Mouse (Mus musculus) left cerebral cortex, adult 18-20 months (tissue): Measurements from ENCODE around the gene Ubd. TPM values are rescaled to one million over a fixed set of nuclear protein-coding genes. Genes with fewer than 3 reads are reported as not detected.
"Not testable (repeated sequence)": the region's sequence is repeated elsewhere in the genome, so short reads cannot be mapped to it uniquely, and the experiment has no call there.

Source experiments
- DNase-seq, 2 experiments: peaks; one replicate each; pipeline ENCODE4 v3.0.0; 2021 to 2022; ENCODE audit warnings: low spot score in 2 of 2, mixed read lengths in 1 of 2
- long read RNA-seq, 2 experiments: library from polyadenylated mRNA; stranded (forward); transcript quantifications; one replicate each; pipeline ENCODE4 v2.0.0; 2021
- total RNA-seq, 2 experiments: library from RNA; stranded (reverse); gene quantifications; 2 replicates each; pipeline ENCODE4 v1.2.3; 2021

Gene Ubd
- total RNA-seq: not detected
- long read RNA-seq, experiment 1: 0 reads
- long read RNA-seq, experiment 2: 0 reads

GRCm38 (mm10) chr17:37193656-37194055 is at the start of gene Ubd:
TSS of gene Ubd (plus strand) at chr17:37193892.
- no peak for DNase-seq

DNA sequence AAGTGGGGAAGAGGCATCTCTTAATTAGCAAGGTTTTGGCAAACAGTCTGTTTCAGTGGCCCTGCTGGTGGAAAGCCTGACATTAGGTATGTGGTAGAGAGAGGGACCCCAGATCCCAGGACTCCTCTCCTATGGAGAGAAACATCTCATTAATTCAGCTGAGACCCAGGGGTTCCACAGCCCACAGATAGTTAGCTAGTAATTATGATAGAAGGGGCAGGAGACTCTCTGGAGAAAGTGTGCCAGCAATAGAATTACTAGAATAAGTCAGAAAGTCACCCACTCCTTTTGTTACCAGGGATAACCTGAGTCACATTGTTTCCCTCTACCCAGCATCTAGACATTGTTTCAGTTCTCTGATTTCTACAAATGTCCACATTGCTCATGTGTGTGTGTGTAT is 32.3 kb upstream of the Ubd start, which contains the start of gene Olfr93:
TSS of gene Olfr93 (minus strand) at position 101 of the 400 bp plus-strand sequence.
- no peak for DNase-seq

GRCm38 (mm10) chr17:37185474-37185873 is 8.2 kb upstream of the Ubd start:
- DNase-seq: no peak

- DNase-seq: peak in 1 of 2 experiments; percentile 14
Measured at GRCm38 (mm10) chr17:37190711-37191110, 3.0 kb upstream of the Ubd start.

DNA sequence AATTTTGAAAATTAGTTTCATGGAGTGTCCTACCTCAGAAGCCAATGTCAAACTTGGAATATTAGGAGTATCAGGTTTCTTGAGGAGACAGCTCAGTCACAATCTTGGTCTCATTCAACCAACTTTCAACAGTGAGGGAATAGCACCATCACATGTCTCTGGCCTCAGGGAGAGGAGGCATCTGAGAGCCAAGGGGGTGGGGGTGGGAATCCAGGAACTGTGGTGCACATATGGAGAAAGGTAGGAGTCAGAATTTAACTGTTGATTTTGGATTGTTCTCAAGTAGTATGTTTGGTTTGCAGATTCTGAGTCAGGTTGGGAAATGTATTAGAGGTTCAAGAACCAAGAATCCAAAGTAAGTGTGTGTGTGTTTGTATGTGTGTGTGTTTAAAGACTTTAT is 660 bp upstream of the Ubd start:
- DNase-seq: no peak

DNA sequence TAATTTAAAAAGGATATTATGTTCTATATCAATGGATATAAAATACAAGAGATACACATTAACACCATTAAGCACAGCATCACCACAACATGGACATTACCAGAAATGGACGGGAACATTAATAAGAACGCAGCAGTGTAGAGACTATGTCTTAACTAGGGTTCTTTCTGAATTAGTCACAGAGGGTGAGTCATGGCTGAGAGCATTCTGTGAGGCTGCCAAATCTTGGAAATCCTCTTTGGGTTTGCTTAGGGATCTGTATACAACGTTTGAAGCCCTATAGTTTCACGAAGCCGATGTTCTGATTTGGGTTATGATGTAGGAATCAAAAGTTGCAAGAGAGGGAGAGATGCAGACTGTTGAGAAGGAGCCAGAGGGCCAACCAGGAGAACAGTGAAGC is 1.1 kb downstream of the Ubd start:
- peak in 1 of 2 experiments; percentile 22 for DNase-seq

DNA sequence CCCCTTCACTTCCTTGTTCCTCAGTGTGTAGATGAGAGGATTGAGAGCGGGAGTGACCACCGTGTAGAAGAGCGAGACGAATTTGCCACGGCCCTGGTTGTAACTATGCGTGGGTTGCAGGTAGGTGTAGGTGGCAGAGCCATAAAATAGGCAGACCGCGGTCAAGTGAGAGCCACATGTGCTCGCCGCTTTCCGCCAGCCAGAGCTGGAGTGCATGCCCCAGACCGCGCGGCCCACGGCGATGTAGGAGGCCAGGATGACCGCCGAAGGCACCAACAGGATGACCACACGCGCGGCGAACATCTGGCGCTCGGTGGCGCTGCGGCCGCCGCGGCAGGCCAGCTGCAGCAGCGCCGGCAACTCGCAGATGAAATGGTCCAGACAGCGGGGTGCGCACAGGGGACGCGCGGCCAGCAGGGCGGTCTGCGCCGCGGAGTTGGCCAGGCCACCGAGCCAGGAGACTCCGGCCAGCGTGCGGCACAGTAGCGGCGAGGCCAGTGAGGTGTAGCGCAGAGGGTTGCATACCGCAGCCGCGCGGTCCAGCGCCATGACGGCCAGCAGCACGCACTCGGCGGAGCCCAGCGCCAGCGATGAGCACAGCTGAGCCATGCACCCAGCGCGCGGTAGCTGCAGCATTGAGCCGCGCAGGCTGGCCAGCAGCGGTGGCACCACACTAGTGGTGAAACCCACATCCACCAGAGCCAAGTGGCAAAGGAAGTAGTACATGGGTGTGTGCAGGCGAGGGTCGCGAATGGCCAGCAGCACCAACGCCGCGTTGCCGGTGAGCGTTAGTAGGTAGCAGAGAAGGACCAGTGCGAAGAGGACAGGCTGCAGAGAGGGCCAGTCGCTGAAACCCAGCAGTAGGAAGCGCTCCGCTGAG is 3.4 kb downstream of the Ubd start:
- peak; percentile 39 to 59 for DNase-seq

DNA sequence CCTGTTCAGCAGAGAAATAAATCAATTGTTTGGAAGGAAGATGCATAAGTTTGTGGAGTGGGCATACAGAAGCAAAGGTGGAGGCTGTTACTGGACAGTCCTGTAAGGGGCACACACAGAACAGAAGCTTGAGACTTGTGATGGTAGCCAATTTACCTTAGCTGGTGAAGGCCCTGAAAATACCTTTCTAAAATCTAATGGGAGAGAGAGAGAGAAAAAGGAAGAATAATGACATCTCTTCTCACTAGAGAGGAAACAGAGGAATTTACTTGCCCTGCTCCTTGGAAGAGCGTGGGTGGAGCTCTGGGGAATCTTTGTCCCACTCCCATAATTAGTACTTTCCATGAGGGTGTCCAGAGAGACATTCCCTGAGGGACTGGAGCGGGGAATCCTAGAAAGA is 7.2 kb downstream of the Ubd start, which contains the start of gene Olfr94:
TSS of gene Olfr94 (minus strand) at position 101 of the 400 bp plus-strand sequence.
- DNase-seq: no peak

- peak; percentile 85 to 90 for DNase-seq
Measured at GRCm38 (mm10) chr17:37203206-37203916, 9.7 kb downstream of the Ubd start.

- no peak for DNase-seq
Measured at GRCm38 (mm10) chr17:37203917-37204236, 10.2 kb downstream of the Ubd start.

GRCm38 (mm10) chr17:37210884-37211768 is 17.4 kb downstream of the Ubd start:
- DNase-seq: peak; percentile 30 to 40

DNA sequence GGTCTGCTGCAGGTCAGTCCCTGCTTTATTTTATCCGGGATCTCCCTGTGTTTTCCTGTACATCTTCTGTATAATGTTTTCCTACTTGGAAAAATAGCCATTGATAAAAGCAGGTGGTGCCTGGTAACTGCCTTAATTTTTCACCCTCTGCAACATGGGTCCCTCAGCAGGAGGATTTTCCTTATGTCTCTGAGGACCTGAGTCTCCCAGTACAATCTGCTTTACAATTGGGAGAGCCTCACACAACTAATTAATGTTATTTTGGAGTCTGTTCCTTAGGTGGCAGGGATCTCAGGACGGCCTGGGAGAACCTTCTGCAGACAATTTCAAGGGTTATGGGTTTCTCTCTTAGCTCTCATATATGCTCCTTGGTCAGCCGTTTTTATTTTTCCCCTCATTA is 19.3 kb downstream of the Ubd start, which contains the start of gene Olfr95:
TSS of gene Olfr95 (minus strand) at position 101 of the 400 bp plus-strand sequence.
- no peak for DNase-seq

GRCm38 (mm10) chr17:37218486-37218885 is 24.8 kb downstream of the Ubd start:
- no peak for DNase-seq

- no peak for DNase-seq
Measured at GRCm38 (mm10) chr17:37219846-37220245, 26.2 kb downstream of the Ubd start, which contains the start of gene Olfr96. TSS of gene Olfr96 (plus strand) at chr17:37220146.

- DNase-seq: no peak
Measured at GRCm38 (mm10) chr17:37221879-37222278, 28.2 kb downstream of the Ubd start.

GRCm38 (mm10) chr17:37237230-37237629 is 43.5 kb downstream of the Ubd start, which contains the start of gene Olfr97:
TSS of gene Olfr97 (minus strand) at chr17:37237330.
- DNase-seq: not testable (repeated sequence)

- no peak for DNase-seq
Measured at GRCm38 (mm10) chr17:37242198-37242597, 48.5 kb downstream of the Ubd start.
